Mouse (Mus musculus): ENCODE results near the gene Otulin.

DNA sequence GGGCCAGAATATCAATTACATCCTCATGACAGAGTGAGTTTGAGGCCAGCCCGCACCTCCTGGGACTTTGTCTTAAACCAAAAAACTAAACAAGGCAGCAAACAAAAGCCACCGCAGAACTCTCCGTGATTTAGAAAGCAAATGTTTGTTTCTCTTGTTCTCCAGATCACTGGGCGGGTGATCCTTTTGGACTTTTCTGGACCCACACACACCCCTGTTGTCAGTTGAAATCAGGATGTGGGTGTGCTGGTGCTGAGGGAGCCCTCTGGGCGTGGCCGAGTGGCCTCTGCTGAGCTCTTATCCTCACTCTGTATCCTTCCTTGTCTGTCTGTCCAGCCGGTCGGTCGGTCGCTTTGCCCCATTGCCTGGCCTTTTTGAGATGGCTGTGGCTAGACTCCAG lies 81.4 kb downstream of the Otulin start:
- no peak for TF ChIP-seq CTCF (conservative IDR thresholded peaks at IDR 0.05; ENCODE audit: low read length)
- no peak for TF ChIP-seq NANOG (IDR thresholded peaks at IDR 0.05; ENCODE audit: borderline replicate concordance, low read length)
- TF ChIP-seq POU5F1 (IDR thresholded peaks at IDR 0.05; ENCODE audit: borderline replicate concordance, low read length), result no peak

Data from E14TG2a.4 (cell line).